Comparison of ENCODE assay signal across 26 mouse cellular contexts in genomic region chr13:25609241-25609640, GRCm38 (mm10).
DNase-seq lines count a peak whose midpoint lies in the region; ATAC-seq and TF ChIP-seq lines count a peak whose summit lies in the region.
"Had no signal": no experiment of that assay in that cellular context is flagged by ENCODE, and none has a peak within 500 bp of the region (broad histone marks: within the 10 kb centered on the region; RNA-seq: fewer than 3 reads in every experiment).

No protein-coding gene starts in this region.

- H3K27me3 ChIP-seq in heart, embryonic 15.5 days, result no peaks in the 10 kb centered on the region
- H3K27me3 ChIP-seq in embryonic facial prominence, embryonic 15.5 days, result no peaks in the 10 kb centered on the region
- H3K27me3 ChIP-seq in myocyte (ENCODE audit: control insufficient read depth, insufficient read depth, insufficient read length), result no peaks in the 10 kb centered on the region
- no peaks in the 10 kb centered on the region for H3K27me3 ChIP-seq in heart, embryonic 10.5 days (ENCODE audit: insufficient read depth, poor library complexity, severe bottlenecking)
- H3K27me3 ChIP-seq: CH12.LX; forebrain, embryonic 15.5 days; heart, embryonic 13.5 days; hindbrain, embryonic 15.5 days; midbrain, embryonic 15.5 days had no signal

- H3K4me1 ChIP-seq in heart, embryonic 15.5 days (replicated peaks), result no peaks in the 10 kb centered on the region
- H3K4me1 ChIP-seq in embryonic facial prominence, embryonic 15.5 days, result no peaks in the 10 kb centered on the region
- H3K4me1 ChIP-seq in heart, embryonic 10.5 days, result no peaks in the 10 kb centered on the region
- H3K4me1 ChIP-seq: forebrain, embryonic 15.5 days; hindbrain, embryonic 15.5 days; midbrain, embryonic 15.5 days had no signal

- no peak for DNase-seq in heart, postnatal 36 days
- peak; percentile 66 for DNase-seq in NIH3T3 (ENCODE audit: low read depth)
- no peak for DNase-seq in left cerebral cortex, adult 8-10 months (ENCODE audit: low spot score in 2 of 2)
- DNase-seq in heart, embryonic 10.5 days (ENCODE audit: low spot score), result no peak
- DNase-seq: adrenal gland, adult 2 months; cerebellum, adult 11-12 months; cerebellum, postnatal 10 days; gastrocnemius, postnatal 14 days; heart, adult 18-20 months; heart, postnatal 4 days; kidney, adult 2 months; kidney, postnatal 36 days; layer of hippocampus, postnatal 36 days; liver; lung, postnatal 4 days; thymus, adult 2 months; thymus, postnatal 4 days had no signal

- no peak overlapping the region for H3ac ChIP-seq in myocyte (ENCODE audit: control insufficient read depth, insufficient read length)

- 0 out of 2 replicates have a peak overlapping the region, but pooled peaks have one; percentile 9 for H3K27ac ChIP-seq in heart, embryonic 15.5 days
- no peak overlapping the region for H3K27ac ChIP-seq in embryonic facial prominence, embryonic 15.5 days (replicated peaks)
- H3K27ac ChIP-seq in heart, embryonic 10.5 days, result no peak overlapping the region
- H3K27ac ChIP-seq: forebrain, embryonic 15.5 days; heart, embryonic 13.5 days; hindbrain, embryonic 15.5 days; midbrain, embryonic 15.5 days had no signal

- H3K79me2 ChIP-seq in myocyte (ENCODE audit: control insufficient read depth, insufficient read depth), result no peaks in the 10 kb centered on the region

- ATAC-seq in heart, embryonic 15.5 days (replicated peaks; ENCODE audit: insufficient number of reproducible peaks, insufficient read depth, low FRiP score, low read depth), result no peak
- ATAC-seq in embryonic facial prominence, embryonic 15.5 days (ENCODE audit: insufficient number of reproducible peaks, low FRiP score, low TSS enrichment, low read depth), result 0 out of 2 replicates have a peak, but pooled peaks have one; percentile 60
- ATAC-seq: forebrain, embryonic 15.5 days; midbrain, embryonic 15.5 days had no signal

- WGBS in heart, embryonic 15.5 days, result 56% methylated on average over 1 of the region's 1 CpGs
- WGBS in embryonic facial prominence, embryonic 15.5 days, result 26% methylated on average over 1 of the region's 1 CpGs
- WGBS in heart, embryonic 10.5 days, result 69% methylated on average over 1 of the region's 1 CpGs

- no peaks in the 10 kb centered on the region for H3K36me3 ChIP-seq in heart, embryonic 15.5 days
- H3K36me3 ChIP-seq in embryonic facial prominence, embryonic 15.5 days, result no peaks in the 10 kb centered on the region
- H3K36me3 ChIP-seq in myocyte (ENCODE audit: control insufficient read depth, insufficient read depth), result no peaks in the 10 kb centered on the region
- no peaks in the 10 kb centered on the region for H3K36me3 ChIP-seq in heart, embryonic 10.5 days
- H3K36me3 ChIP-seq: forebrain, embryonic 15.5 days; G1E; heart, embryonic 13.5 days; hindbrain, embryonic 15.5 days; midbrain, embryonic 15.5 days had no signal

- no peak overlapping the region for H3K4me3 ChIP-seq in heart, embryonic 15.5 days
- no peak overlapping the region for H3K4me3 ChIP-seq in embryonic facial prominence, embryonic 15.5 days (replicated peaks)
- no peak overlapping the region for H3K4me3 ChIP-seq in myocyte
- H3K4me3 ChIP-seq in heart, embryonic 10.5 days, result no peak overlapping the region
- H3K4me3 ChIP-seq: forebrain, embryonic 15.5 days; heart, embryonic 13.5 days; hindbrain, embryonic 15.5 days; midbrain, embryonic 15.5 days had no signal

- no peak for TF ChIP-seq POLR2A in myocyte (IDR thresholded peaks at IDR 0.05; ENCODE audit: insufficient read length, low read depth)

- intact Hi-C loops in heart, postnatal 36 days (cut with DNase I), result no loop called here

- H3K9ac ChIP-seq in heart, embryonic 15.5 days, result no peak overlapping the region
- no peak overlapping the region for H3K9ac ChIP-seq in embryonic facial prominence, embryonic 15.5 days
- H3K9ac ChIP-seq: forebrain, embryonic 15.5 days; heart, embryonic 13.5 days; hindbrain, embryonic 15.5 days; midbrain, embryonic 15.5 days had no signal

- no peaks in the 10 kb centered on the region for H3K9me3 ChIP-seq in heart, embryonic 15.5 days (replicated peaks)
- H3K9me3 ChIP-seq in embryonic facial prominence, embryonic 15.5 days (replicated peaks), result no peaks in the 10 kb centered on the region
- no peaks in the 10 kb centered on the region for H3K9me3 ChIP-seq in heart, embryonic 10.5 days
- H3K9me3 ChIP-seq: forebrain, embryonic 15.5 days; G1E; heart, embryonic 13.5 days; hindbrain, embryonic 15.5 days; midbrain, embryonic 15.5 days had no signal

- H3K4me2 ChIP-seq in heart, embryonic 15.5 days, result no peak overlapping the region
- no peak overlapping the region for H3K4me2 ChIP-seq in embryonic facial prominence, embryonic 15.5 days (replicated peaks)
- peak overlapping the region; percentile 40 for H3K4me2 ChIP-seq in myocyte (ENCODE audit: low read depth)
- H3K4me2 ChIP-seq: forebrain, embryonic 15.5 days; heart, embryonic 13.5 days; hindbrain, embryonic 15.5 days; midbrain, embryonic 15.5 days had no signal

TF ChIP-seq in myocyte, 11 proteins besides CTCF, POLR2A, EP300 and RAD21:
- TF ChIP-seq USF1 (IDR thresholded peaks at IDR 0.05; ENCODE audit: low read depth) (no peak), TCF12 (IDR thresholded peaks at IDR 0.05; ENCODE audit: insufficient read depth, poor library complexity, severe bottlenecking) (no peak)
